Mouse (Mus musculus) telencephalon, adult 2 months (tissue): ENCODE data around the gene Tspan15.

ENCODE experiments used
- DNase-seq: peaks from one replicate; pipeline ENCODE4 v3.0.0-alpha.2; 2011; ENCODE audit warnings: low read depth, low spot score

The Tspan15 gene

DNA sequence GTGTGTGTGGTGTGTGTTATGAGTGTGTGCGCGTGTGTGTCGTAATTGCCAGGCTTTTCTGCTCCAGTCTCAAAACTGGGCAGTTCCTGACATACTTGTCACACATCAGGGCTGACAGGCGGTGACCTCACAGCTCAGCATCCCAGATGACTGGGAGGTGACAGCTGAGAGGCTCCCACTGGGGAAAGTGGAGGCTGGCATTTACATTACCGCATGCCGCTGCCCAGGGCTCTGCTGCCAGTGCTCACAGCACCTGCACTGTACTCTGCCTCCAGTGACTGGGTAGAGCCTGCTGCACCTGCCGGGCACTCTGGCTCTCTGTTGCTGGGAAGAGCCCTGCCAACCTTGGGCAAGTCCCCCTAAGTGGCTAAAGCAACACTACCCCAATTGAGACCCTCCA, 40.2 kb downstream of the Tspan15 start:
- no peak for DNase-seq

DNA sequence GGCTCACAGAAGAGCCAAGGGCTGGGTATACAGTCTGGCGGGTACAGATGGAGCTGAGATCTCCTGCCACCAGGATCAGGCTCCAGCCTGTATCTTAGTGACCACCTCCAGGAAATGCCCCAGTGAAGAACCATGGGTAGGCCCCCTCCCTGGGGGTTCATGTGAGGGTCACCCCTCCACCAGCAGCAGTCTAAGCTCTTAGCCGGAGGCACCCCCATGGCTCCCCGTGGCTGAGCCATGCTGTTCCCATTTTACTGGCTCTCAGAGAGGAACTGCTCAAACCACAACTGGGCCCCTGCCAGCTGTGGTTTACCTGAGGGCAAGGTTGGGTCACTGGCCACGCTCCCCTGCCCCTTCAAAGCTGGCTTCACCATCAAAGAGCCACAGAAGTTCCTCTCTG, 41.1 kb downstream of the Tspan15 start:
- DNase-seq, result no peak

DNA sequence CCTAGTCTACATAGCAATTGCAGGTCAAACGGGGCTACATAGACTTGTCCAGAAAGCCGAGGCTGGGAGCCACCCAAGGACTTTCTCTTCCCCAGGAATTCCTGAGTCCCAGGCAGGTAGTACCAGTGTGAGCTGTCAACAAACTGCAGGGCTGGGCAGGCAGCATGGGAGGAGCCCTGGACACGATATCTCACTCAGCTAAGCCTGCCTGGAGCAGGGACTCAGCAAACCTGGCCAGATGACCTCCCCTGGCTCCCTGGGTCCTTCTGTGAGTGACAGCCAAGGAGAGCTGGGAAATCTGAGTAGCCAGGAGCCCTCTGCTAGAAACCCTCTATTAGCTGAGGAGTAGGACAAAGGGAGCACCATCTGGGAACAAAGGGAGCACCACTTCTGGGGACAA, 41.7 kb downstream of the Tspan15 start:
- no peak for DNase-seq

DNA sequence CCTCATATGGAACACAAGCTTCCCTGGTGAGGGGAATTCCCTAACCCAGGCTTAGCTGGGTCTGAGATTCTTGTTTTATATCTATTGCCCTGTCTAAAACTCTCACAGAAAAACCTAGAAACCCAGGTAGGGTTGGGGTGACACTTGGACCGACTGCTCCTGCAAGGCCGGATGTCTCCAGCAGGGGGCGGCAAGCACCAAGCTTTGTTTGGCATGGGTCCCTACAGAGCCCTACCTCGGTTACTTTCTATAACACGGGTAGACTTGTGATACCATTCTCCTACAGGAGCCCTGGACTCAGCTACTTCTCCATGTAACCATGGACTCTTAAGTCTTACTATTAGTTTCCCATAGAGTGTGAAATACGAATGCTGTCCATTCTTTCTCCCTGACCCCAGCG, 44.2 kb downstream of the Tspan15 start:
- DNase-seq, result no peak

DNA sequence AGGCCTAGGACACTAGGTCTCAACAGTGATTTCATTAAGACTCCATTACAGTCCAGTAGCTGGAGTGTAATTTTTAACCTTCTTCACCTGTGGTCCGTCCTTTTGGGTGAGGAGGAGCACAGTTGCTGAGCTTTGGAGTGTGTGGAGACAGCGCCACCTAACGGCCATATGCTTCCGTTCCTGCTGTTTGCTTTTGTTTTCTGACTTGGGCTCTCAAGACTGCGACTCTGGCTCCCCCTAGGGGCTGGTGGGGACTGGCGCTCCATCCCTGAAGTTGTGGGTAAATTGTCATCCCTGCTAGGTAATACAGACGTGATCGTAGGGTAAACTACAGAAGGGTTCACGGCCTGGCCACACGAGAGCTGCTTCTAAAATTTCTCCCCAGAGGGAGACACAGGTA, 48.0 kb downstream of the Tspan15 start:
- DNase-seq, result peak; percentile 89

DNA sequence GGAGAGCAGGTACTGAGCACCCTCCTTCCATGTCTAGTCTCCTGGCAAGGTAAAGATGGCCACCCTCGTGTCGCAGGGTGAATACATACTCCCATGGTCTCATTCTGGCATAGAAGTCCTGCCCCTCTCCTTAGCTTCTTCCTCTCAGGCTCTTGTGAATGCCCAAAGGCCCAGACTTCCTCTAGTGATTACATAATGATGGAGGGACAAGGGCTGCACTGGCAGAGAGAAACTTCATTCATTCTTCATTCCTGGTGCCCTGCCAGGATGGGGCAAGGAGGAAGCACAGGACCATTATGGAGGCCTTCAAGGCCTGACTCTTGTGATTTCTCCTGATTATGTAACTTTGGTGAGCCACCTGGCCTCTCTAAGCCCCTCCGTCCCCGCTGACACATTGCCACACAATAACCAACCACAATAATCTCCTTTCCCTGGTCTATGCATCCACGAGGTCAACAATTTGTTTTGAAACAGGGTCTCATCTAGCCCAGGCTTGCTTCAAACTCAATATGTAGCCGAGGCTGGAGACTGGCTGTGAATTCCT, 48.5 kb downstream of the Tspan15 start:
- no peak for DNase-seq

DNA sequence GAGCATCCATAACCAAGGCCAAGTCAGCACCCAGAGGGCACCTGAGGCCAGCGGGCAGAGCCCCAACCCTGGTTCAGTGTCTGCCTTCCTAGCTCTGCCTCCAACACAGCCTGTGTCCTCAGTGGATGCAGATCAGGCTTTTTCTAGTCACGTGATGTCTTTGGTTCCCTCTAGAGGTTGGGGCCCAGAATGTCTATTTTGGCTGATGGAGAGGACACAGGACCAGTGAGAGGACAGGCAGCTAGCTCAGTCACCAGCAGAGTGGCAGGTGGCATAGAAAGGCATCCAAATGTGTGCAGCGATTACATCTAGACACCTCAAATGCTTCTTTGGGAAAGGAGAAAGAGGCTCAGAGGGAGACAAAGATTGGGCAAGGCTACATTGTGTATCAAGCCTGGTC, 49.4 kb downstream of the Tspan15 start:
- no peak for DNase-seq

DNA sequence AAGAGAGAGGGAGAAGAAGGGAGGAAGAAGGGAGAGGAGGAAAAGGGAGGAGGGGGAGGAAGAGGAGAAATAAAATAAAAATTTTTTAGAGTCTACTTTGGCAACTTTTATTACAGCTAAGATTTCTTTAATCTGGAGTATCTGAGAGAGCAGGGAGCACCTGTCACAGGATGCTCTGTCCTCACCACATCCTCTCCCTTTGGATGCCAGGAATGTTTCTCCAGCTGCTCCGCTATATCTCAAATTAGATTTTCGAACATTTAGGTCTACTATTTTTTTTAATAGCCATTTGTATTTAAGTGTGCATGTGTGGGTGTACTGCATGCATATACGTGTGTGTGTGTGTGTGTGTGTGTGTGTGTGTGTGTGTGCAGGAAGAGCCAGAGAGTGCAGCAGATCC, 51.1 kb downstream of the Tspan15 start:
- no peak for DNase-seq

DNA sequence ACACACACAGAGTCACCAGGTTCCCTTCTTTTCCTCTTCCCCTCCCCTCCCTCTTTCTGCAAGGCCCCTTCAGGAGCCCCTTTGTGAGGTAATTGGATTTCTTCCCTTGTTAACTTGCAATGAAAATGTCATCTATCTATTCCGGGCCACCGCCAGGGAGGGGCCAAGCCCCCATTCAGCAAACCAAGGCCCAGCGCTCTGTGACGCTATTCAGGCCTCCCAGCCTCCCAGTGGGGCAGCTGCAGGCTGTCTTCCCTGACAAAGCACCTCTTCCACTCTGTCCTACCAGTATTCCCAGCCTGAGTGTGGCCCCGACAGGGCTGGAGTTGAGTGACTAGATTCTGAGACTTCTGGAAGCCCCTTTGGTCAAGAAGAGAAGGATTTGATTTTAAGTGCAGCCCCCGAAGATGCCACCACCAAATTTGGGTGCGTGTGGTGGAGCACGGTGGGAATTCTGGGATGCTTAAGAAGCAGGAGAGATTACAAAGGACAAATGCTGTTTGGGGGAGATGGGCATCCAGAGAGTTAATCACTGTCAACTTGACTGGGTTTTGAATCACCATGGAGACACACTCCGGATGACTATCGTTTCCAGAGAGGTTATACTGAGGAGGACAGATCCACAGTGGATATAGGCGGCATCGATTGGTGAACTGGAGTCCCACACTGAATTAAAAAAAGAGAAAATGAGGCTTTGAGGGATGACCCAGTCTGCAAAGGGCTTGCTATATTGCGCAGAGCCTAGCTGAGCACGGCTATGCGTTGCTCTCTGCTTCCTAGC, 56.3 kb downstream of the Tspan15 start:
- no peak for DNase-seq

DNA sequence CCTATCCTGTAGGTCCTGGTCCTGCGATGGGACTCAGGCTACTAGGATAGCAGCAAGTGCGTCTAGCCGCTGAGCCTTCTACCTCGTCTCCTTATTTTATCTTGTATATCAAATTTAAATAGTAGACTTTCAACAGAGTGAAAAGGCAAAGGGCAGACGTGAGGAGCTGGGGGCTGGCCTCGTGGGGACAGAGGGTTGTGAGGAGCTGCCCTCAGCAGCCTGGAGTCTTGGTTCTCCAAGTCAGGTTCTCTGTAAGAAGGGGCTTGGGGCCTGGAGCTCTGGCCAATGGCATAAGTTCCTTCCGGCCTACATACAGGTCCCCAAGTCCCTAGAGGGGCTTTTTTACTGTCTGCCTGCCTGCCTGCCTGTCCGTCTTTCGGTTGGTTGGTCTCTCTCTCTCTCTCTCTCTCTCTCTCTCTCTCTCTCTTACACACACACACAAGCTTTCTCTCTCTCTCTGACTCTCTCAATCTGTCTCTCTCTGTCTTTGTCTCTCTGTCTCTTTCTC, 57.1 kb downstream of the Tspan15 start:
- no peak for DNase-seq

DNA sequence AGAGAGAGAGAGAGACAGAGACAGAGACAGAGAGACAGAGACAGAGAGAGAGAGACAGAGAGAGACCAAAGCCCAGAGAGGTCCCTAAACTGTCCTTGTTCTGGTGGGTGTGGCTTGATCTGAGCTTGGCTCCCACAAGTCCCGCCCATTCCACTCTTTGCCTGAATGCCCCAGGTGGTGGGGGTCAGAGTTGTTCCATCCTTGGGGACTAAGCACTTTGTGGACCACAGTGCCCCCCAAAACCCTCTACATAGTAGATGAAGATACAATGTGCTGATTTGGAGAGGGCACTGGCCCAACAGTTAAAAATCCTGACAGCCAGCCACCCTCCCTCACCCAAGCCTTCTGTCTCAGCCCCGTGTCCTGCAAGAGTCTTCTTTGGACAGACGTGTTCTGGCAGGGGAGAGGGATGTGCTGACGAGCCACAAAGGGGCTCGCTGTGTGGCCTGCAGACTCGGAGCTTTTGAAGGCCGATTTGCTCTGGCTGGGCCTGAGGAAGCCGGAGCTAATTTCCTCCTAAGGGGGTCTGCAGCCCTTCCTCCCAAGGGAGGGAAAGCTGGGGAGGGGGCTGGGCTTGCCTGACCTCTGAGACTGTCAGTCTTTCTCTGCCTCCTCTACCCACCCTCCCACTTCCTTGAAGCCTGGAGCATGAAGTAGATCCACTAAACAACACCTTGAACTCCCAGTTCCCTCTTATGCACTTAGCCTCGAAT, 58.1 kb downstream of the Tspan15 start:
- DNase-seq, result no peak

DNA sequence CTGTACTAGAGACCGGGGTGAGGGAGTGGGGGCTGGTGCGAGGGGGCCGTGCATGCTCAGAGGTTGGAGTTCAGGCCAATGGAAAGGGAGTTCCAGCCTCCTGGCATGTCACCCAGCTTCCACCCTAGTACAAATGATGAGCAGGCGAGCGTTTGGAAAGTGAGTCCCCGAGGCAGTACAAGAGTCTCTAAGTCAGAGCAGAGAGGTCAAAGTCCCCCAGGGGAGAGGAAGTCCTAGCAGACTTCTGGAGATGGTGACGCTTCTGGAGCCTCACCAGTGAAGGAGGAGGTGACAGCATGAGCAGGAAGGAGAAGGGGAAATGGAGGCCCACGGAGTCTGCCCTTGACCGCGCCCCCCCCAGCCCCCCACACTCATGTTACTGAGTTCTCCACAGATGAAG, 68.6 kb downstream of the Tspan15 start:
- DNase-seq, result no peak

DNA sequence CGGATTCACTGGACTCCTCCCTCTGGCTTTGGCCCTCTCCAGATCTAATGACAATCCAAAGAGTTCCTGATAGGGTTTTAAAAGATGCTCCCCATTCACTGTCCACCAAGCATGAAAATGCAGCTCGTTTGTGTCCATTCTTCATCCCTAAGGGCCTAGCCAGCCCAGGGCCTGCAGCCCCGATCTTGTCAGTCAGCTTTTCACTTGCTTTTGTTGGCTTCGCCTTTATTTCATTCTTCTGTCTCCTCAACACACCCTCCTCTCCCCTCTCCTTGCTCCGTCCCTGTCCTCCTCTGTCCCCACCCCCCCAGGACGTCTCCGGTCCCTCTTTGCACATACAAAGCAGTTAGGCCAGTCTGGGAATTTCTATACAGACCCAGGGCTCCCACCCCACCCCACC, 81.1 kb downstream of the Tspan15 start:
- DNase-seq, result no peak

DNA sequence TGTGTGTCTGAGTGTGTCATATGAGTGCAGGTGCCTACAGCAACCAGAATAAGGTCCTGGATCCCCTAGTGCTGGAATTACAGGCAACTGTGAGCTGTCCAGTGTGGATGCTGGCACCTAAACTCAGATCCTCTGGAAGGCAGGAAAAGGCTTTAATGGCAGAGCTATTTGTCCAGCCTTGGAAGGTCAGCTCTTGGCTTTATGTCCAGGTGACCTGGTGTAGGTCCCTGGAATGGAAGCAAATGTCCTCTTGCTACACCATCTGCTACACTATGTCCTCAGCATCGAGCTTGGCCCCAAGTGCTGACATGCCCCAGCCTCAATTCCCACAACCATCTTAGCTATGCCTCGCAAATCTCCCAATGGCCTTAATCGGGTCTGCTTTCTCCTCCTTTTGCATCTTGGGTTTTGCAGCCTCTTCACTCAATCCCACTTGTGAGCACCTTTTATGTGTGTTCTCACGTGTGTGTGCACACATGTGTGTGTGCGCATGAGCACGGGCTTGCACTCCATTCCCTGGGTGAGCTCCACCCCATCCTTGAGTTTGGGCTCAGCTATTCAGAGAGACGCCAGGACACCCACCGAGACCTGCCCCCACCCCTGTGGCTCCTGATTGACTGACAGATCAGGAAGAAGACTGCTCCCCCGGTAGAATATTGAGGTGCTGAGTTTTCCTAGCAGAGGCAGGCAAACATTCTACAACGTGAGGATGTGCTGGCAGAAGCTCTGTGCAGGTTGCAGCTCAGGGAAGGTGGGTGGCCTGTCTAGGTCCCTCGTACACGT, 83.4 kb downstream of the Tspan15 start:
- no peak for DNase-seq

DNA sequence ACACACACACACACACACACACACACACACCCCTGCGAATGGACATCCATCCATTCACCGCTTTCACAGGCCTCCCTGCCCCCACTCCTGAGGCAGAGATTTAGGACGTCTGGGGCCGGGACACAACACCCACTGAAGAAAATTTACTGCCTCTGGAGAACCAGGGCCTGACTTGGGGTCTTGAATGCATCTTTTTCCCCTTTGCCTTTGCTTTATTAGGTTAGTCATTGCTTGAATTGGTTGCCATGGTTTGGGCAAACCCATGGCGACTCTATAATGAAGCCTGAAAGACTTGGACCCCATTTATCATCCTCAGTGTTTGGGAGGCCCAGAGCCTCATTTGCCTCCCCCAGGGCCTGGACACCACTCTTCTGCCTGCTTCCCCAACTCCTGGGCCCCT, 85.1 kb downstream of the Tspan15 start:
- DNase-seq, result no peak

DNA sequence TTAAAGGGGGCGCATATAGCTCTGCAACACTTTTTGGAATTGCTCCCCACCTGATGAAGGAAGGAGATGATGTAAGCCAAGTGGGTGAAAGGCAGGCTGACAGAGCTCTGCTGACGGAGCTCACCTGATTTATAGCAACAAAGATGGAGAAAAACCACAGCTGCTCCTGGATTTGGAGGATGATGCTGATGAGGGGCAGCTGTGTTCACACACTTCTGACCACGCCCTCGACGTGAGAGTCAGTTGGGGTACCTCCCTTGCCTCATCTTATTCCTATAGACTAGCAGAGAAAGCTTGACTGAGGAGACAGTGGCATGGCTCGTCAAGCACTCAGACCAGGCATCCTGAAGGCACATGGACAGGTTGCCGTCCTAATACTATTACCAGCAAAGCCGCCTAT, 87.2 kb downstream of the Tspan15 start, which contains the start of gene Fam241b:
Fam241b (minus strand) TSS at position 101 of the 400 bp plus-strand sequence.
- no peak for DNase-seq

DNA sequence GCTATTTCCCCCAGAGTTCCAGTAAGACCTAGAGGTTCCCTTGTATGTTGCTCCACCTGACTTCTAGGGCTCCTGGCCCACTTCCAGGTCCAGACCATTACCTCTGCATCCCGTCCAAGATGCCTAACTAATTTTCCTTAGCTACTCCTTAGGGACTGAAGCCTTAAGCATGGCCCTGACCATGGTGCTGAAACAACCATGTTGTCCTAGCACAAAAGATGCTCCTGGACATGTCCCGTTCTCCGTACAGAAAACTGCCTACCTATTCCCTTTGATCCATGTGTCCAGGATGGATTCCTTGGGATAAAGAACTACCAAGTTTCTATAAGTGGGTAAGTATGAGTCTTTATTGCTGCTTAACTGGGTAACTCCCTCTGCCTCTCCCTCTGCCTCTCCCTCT, 93.0 kb downstream of the Tspan15 start:
- no peak for DNase-seq

DNA sequence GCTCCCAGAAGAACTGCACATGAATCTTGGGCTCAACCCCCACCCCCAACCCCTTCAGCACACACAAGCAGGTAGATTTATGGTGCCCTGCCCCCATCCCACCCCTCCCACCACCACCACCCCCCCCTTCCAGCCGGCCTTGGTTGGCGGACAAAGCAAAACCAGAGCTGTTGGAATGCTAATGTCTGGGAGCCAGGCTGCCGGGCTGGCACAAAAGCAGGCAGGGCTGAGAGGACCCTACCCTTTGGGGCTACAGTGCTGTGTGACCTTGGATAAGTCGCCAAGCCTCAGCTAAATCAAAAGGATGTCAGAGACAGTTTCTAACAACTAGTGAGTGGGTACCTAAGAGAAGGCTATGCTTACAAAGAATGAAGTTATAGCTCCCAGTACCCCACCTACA, 93.9 kb downstream of the Tspan15 start:
- DNase-seq, result no peak

DNA sequence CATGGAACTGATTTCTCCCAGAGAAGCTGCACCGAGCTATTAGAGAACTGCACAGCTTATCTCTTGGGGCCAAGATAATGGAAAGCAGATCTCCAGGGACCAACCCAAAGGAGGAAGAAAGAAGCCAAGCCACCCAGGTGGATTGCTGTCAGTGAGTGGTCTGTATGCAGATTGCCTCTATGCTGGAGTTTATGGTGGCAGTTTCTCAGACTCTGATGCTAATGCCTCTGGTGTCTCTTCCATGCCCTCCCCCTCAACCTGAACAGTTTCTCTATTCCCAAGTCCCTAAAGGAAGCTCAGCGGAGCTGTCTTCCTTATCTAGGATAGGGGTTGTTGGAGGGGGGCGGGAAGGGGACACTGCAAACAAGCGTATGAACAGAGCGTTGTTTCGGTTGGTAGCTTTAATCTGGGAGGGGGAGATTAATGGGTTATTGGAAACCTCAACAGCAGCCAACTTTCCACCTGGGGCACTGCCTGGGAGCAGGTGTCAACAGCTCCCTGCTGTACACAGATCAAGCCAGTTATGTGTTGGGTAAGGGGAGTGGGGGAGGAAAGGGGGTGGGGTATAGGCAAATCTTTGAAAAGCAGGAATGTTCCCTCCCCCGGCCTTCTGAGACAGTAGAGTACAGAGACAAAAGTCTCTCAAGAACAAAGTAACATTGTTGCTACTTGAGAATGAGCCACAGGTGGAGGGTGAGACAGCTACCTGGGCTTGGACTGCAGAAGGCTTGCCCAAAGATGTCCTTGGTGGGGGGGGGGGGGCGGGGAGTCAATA, 95.2 kb downstream of the Tspan15 start:
- no peak for DNase-seq
